Mouse (Mus musculus) neural tube, embryonic 10.5 days (tissue): ENCODE data around the gene Hist1h4k.
"Not testable (repeated sequence)": the region's sequence is repeated elsewhere in the genome, so short reads cannot be mapped to it uniquely, and the experiment has no call there.

Experiments used
- DNase-seq: peaks from one replicate; pipeline ENCODE4 v3.0.0-alpha.2; 2017; ENCODE audit warnings: low spot score; ENCODE audit errors: extremely low spot score

Gene Hist1h4k

DNA sequence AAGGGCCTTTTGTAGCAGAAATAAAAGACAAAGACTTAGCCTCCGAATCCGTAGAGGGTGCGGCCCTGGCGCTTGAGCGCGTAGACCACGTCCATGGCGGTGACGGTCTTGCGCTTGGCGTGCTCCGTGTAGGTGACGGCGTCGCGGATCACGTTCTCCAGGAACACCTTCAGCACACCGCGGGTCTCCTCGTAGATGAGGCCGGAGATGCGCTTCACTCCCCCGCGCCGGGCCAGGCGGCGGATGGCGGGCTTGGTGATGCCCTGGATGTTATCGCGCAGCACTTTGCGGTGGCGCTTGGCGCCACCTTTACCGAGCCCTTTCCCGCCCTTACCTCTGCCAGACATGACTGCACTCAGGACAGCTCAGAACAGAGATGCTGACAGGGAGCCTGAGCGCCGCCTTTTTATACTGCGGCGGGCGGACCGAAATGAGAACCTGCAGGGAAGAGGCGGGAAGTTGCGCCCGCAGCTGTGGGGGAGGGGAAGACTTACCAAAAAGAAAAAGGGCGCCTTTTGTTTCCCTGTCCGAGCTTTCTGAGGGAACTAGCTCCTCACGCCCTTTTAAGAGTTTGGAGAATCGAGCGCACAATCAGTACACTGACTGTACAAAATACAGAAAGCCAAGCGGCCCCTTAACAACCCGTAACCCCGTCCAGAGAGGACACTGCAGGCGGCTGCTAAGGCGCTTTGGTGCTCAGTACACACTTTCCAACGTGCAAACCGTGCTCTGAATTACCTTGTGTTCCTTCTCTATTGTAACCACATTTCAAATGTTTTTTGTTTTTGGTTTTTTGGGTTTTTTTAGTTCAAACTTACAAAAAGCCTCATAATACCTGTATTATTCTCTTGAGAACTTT, at the start of gene Hist1h4k:
Gene Hist1h4k, minus strand, starts transcription at position 347 of the 859 bp plus-strand sequence.
- DNase-seq, result peak; percentile 98

- DNase-seq, result not testable (repeated sequence)
Measured at GRCm38 (mm10) chr13:21797163-21797562, 46.9 kb upstream of the Hist1h4k start.

DNA sequence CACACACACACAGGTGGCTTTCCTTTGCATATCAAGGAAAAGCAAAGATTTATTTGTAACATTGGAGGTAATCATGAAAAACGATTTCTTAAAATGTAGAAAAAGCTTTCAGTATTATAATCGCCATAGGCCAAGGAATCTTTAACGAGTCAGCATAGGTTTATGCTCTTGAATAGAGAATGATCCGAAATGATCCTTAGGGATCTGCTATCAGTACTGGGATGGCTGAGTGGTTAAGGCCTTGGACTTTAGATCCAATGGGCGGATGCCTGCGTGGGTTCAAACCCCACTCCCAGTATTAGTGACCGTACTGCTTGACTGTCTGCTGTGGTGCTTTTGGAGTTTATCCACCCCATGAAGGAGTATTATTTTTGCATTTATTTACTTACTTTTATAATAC, 45.3 kb upstream of the Hist1h4k start:
- no peak for DNase-seq

GRCm38 (mm10) chr13:21790601-21791283, 40.4 kb upstream of the Hist1h4k start:
- DNase-seq, result peak; percentile 54

- no peak for DNase-seq
Measured at GRCm38 (mm10) chr13:21789925-21790324, 39.6 kb upstream of the Hist1h4k start.

- DNase-seq, result no peak
Measured at GRCm38 (mm10) chr13:21787760-21788593, 37.7 kb upstream of the Hist1h4k start.

GRCm38 (mm10) chr13:21786899-21787629, 36.8 kb upstream of the Hist1h4k start, which contains the start of the genes Hist1h2an and Hist1h2bp:
Gene Hist1h2an (minus strand): TSS chr13:21787218.
Gene Hist1h2bp (plus strand): TSS chr13:21787461.
- DNase-seq, result peak; percentile 87

GRCm38 (mm10) chr13:21786189-21786898, 36.0 kb upstream of the Hist1h4k start:
- DNase-seq, result peak; percentile 44

DNA sequence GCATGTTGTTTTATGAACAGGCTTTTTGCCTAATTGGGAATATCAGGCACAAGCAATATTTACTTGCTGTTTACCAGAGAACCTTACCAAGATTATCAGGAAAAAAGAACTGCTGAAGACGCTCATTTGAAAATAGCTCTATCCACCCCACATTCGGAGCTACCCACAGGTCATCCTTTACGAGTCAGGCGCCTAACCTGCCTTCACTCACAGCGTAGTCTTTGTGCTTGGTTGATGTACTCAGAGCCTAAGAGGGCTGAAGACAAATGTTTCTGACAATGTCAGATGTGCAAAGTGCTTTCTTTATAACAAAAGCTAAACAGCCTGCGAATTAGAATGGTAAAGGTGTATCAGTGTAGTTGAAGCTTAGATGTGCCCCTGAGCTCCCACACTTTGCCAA, 34.0 kb upstream of the Hist1h4k start:
- DNase-seq, result no peak

GRCm38 (mm10) chr13:21783734-21784161, 33.4 kb upstream of the Hist1h4k start:
- peak; percentile 65 for DNase-seq

GRCm38 (mm10) chr13:21783255-21783617, 32.9 kb upstream of the Hist1h4k start, which contains the start of gene Hist1h3i:
Gene Hist1h3i (minus strand): TSS chr13:21783370.
- no peak for DNase-seq

DNA sequence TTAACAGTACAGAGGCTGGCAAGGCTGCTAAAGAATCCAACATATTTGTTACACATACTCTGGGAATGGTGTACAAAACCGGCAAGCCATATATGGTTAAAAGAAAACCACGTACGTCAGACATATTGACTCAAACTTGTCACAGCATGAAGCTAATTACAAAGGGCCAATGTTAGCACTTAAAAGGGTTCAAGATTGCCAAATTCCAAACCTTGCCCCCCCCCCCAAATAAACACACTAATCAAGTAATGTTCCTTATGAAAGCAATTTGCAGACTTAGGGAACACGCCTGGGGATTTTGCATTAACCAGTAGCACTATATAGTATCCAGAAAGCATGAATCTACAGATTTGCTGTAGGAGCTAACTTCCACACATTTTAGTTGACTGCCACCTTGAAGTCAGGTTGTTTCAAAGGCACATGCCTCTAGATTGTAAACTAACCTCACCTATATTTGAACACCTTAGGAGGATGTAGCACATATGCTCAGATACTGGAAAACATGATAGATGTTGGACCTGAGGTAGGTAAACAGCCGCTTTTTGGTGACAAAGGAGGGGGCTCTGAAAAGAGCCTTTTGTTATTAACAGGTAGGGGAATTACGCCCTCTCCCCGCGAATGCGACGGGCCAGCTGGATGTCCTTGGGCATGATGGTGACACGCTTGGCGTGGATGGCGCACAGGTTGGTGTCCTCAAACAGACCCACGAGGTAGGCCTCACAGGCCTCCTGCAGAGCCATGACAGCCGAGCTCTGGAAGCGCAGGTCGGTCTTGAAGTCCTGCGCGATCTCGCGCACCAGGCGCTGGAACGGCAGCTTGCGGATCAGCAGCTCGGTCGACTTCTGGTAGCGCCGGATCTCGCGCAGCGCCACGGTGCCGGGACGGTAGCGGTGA, 32.3 kb upstream of the Hist1h4k start:
- peak; percentile 47 for DNase-seq

DNA sequence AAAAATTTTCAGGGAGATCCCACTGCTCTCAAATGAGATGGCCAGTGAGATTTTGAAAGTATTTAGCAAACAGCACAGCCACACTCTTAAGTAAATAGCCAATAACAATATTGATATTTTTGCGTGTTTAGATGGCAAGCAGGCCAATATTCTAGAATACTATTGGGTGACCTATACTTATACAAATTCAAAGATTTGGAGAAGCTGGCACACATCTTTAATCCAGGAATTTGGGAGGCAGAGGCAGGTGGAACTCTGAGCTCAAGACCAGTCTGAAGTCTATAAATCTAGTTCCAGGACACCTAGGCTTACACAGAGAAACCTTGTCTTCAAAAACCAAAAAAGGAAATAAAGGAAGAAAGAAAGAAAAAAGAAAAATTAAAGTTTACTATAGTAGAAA, 31.3 kb upstream of the Hist1h4k start:
- DNase-seq, result no peak

- DNase-seq, result no peak
Measured at GRCm38 (mm10) chr13:21781021-21781555, 30.8 kb upstream of the Hist1h4k start.

DNA sequence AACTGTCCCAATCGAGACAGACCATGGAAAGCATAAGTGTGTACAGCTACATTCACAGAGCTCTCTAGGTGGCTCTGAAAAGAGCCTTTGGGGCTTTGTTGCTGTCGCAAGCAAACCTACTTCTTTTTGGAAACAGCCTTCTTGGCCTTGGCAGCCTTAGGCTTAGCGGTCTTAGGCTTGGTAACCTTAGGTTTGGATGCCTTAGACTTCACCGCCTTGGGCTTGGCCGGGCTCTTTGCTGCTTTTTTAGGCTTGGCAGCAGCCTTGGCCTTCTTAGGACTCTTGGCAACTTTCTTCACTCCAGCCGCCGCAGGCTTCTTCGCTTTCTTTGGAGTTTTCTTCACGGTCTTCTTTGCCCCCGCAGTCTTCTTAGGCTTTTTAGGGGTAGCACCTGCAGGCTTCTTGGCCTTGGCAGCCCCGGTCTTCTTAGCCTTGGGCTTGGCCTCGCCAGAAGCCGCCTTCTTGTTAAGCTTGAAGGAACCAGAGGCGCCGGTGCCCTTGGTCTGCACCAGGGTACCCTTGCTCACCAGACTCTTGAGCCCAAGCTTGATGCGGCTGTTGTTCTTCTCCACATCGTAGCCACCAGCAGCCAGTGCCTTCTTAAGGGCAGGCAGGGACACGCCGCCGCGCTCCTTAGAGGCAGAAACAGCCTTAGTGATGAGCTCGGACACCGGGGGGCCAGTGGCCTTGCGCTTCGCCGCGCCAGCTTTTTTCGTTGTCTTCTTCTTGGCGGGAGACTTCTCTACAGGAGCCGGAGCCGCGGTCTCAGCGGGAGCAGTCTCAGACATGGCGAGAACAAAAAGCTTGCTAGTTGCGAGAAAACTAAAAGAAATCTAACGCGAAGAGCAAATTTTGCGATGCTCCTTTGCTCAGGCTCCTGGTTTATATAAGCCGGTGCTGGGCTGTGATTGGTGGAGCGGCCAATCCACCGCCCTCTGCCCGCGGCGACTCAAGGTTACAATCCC, 29.7 kb upstream of the Hist1h4k start, which contains the start of gene Hist1h1b:
Gene Hist1h1b, minus strand, starts transcription at position 859 of the 965 bp plus-strand sequence.
- peak; percentile 85 for DNase-seq

DNA sequence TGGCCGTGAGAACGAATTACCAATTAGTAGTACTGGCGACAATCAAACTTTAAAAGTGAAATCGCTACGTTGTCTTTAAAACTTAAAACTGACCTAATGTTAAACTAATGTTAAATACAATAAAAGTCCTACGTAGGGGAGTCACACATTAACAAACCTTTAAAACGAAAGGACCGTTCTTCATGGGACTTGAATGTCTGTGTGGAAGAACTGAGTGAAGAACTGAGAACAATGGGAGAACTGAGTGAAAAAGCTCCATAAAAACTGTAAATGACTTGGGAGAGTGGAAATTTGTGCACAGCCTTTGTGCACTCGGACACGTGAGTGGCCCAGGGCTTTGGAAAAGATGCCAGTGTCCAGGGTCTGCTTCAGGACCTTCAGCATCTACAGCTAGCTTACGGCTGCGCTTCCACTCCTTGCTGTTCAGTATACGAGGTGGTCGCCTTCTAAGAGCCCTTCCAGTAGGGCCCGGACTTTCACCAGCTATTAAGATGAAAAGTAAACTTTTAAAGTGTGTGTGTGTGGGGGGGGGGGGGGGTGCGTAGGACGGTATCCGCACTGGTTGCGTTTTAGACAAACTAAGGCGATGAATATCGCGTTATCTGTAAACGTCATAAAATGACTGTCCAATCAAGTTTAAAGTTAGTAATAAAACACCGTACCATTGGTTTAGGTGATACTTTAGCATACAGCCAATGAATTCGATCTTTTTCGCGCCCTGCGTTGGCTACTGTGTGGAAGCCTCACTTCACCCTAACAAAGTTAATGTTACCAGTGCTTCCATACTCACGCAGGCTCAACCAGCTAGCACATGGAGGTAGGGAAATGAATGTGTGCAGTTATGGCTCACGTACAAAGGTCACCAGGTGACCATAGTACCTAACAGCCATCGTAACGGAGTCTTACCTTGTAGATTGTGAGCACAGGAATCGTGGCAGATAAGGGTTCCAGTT, 28.8 kb upstream of the Hist1h4k start:
- DNase-seq, result peak; percentile 79
